8 mouse cellular contexts compared by ENCODE assay signal in the genomic region with DNA sequence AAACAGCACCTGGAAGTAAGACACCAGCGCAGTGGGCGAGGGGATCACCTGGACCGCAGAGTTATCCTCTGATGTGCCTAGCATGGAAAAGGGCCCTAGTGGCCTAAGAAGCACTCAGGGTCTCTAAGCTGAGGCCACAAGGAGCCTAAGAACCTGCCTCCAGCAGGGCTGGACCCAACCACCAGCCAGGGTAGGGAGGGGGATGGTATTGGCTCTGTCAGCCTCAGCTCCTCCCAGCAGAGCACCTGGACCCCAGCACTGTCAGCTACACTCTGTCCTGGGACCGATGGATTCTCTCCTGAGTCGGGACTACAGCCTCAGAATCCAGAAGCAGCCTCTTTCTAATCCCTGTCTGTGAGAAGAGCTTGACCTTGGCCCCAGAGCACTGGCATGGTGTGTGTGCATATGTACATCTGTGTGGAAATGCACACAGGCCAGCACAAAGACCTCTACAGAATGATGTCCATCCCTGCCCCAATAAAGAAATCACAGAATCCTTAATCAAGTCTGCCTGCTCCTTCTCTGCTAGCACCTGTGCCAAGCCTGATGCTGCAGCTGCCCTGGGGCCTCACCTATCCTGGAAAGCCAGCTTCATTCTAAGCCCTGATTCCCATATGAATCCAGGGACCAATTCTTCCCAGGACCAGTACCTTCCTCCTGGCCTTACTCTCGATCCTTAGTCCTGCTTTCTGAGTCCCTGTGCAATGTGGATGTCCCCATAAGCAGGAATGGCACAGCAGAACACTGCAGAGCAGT. TPM values are rescaled to one million over a fixed set of nuclear protein-coding genes. Genes with fewer than 3 reads are reported as not detected.
A peak's percentile ranks its signal among the peaks of the same experiment; 100 is the strongest.
DNase-seq lines count a peak whose midpoint lies in the region; ATAC-seq and TF ChIP-seq lines count a peak whose summit lies in the region.

No protein-coding gene starts in this region.

- no peaks in the 10 kb centered on the region for H3K36me3 ChIP-seq in kidney, adult 2 months (ENCODE audit: control insufficient read depth, insufficient read depth, low read length)
- H3K36me3 ChIP-seq in embryonic facial prominence, embryonic 11.5 days (replicated peaks; ENCODE audit: control insufficient read depth, insufficient read depth, low read depth, low read length) = no peaks in the 10 kb centered on the region
- no peaks in the 10 kb centered on the region for H3K36me3 ChIP-seq in hindbrain, embryonic 11.5 days (ENCODE audit: control insufficient read depth, insufficient read depth, low read length)
- H3K36me3 ChIP-seq in midbrain, embryonic 14.5 days (ENCODE audit: control insufficient read depth, insufficient read depth, low read length) = peaks cover 6% of the 10 kb centered on the region; the same call in 1 of the 2 replicates

- WGBS in kidney, adult 2 months = 77% methylated on average over 6 of the region's 6 CpGs
- 53% methylated on average over 6 of the region's 6 CpGs for WGBS in embryonic facial prominence, embryonic 11.5 days
- 55% methylated on average over 6 of the region's 6 CpGs for whole genome bisulfite sequencing in hindbrain, embryonic 11.5 days
- 50% methylated on average over 6 of the region's 6 CpGs for WGBS in midbrain, embryonic 14.5 days

- H3K9me3 ChIP-seq in embryonic facial prominence, embryonic 11.5 days (replicated peaks; ENCODE audit: control insufficient read depth, low read length) = no peaks in the 10 kb centered on the region
- no peaks in the 10 kb centered on the region for H3K9me3 ChIP-seq in hindbrain, embryonic 11.5 days (ENCODE audit: control insufficient read depth, low read length)
- H3K9me3 ChIP-seq in midbrain, embryonic 14.5 days (ENCODE audit: control insufficient read depth, low read length) = no peaks in the 10 kb centered on the region

- H3K4me1 ChIP-seq in kidney, adult 2 months (ENCODE audit: control insufficient read depth, insufficient read depth, low read length) = peaks cover 8% of the 10 kb centered on the region
- H3K4me1 ChIP-seq in embryonic facial prominence, embryonic 11.5 days (ENCODE audit: control insufficient read depth, insufficient read depth, low read length) = peaks cover 24% of the 10 kb centered on the region
- H3K4me1 ChIP-seq in hindbrain, embryonic 11.5 days (replicated peaks; ENCODE audit: control insufficient read depth, insufficient read depth, low read length) = peaks cover 17% of the 10 kb centered on the region
- peaks cover 52% of the 10 kb centered on the region for H3K4me1 ChIP-seq in midbrain, embryonic 14.5 days (ENCODE audit: control insufficient read depth, insufficient read depth, low read length)

- H3K27me3 ChIP-seq in kidney, adult 2 months (replicated peaks; ENCODE audit: control insufficient read depth, insufficient read depth, low read length) = no peaks in the 10 kb centered on the region
- no peaks in the 10 kb centered on the region for H3K27me3 ChIP-seq in embryonic facial prominence, embryonic 11.5 days (ENCODE audit: control insufficient read depth, insufficient read depth, low read length)
- no peaks in the 10 kb centered on the region for H3K27me3 ChIP-seq in hindbrain, embryonic 11.5 days (ENCODE audit: control insufficient read depth, insufficient read depth, low read length)
- no peaks in the 10 kb centered on the region for H3K27me3 ChIP-seq in midbrain, embryonic 14.5 days (ENCODE audit: control insufficient read depth, insufficient read depth, low read length)

- no peak overlapping the region for H3K4me3 ChIP-seq in kidney, adult 2 months (ENCODE audit: insufficient read depth, low read depth, low read length)
- no peak overlapping the region for H3K4me3 ChIP-seq in embryonic facial prominence, embryonic 11.5 days (ENCODE audit: low read depth, low read length)
- no peak overlapping the region; the same call in 1 of the 2 replicates for H3K4me3 ChIP-seq in hindbrain, embryonic 11.5 days (ENCODE audit: low read depth, low read length)
- H3K4me3 ChIP-seq in midbrain, embryonic 14.5 days (replicated peaks; ENCODE audit: low read depth, low read length) = peak overlapping the region; percentile 66

- no peak for TF ChIP-seq POLR2A in kidney, adult 2 months (IDR thresholded peaks at IDR 0.05; ENCODE audit: low read depth, low read length)

- DNase-seq in kidney, adult 2 months = no peak
- no peak for DNase-seq in kidney, postnatal 14 days
- DNase-seq in embryonic facial prominence, embryonic 11.5 days (ENCODE audit: low spot score) = no peak
- peak; percentile 18 for DNase-seq in hindbrain, embryonic 11.5 days (ENCODE audit: low spot score)
- DNase-seq in midbrain, embryonic 14.5 days = no peak
- DNase-seq in right cerebral cortex, adult 18-20 months = no peak
- DNase-seq in adrenal gland, adult 8-10 months = no peak
- DNase-seq in c-Kit-positive CD71-positive TER-119-positive erythroid progenitor cells, embryonic 14.5 days (ENCODE audit: low spot score) = no peak

- no peak overlapping the region for H3K4me2 ChIP-seq in embryonic facial prominence, embryonic 11.5 days (ENCODE audit: low read depth, low read length)
- peak overlapping the region; percentile 63 for H3K4me2 ChIP-seq in hindbrain, embryonic 11.5 days (replicated peaks; ENCODE audit: low read depth, low read length)
- H3K4me2 ChIP-seq in midbrain, embryonic 14.5 days (ENCODE audit: low read length) = peak overlapping the region; percentile 92

- peak overlapping the region; percentile 15; the same call in 1 of the 2 replicates for H3K27ac ChIP-seq in kidney, adult 2 months (ENCODE audit: insufficient read depth, low read depth, low read length)
- peak overlapping the region; percentile 20; the same call in 1 of the 2 replicates for H3K27ac ChIP-seq in embryonic facial prominence, embryonic 11.5 days (replicated peaks; ENCODE audit: low read depth, low read length)
- H3K27ac ChIP-seq in hindbrain, embryonic 11.5 days (ENCODE audit: low read depth, low read length) = peak overlapping the region; percentile 87; the same call in 1 of the 2 replicates
- peak overlapping the region; percentile 95 for H3K27ac ChIP-seq in midbrain, embryonic 14.5 days (replicated peaks; ENCODE audit: low read depth, low read length)

- ATAC-seq in embryonic facial prominence, embryonic 11.5 days (replicated peaks; ENCODE audit: insufficient number of reproducible peaks, low FRiP score, low TSS enrichment, low read depth) = no peak
- no peak for ATAC-seq in hindbrain, embryonic 11.5 days (ENCODE audit: low FRiP score)
- no peak for ATAC-seq in midbrain, embryonic 14.5 days (ENCODE audit: low FRiP score, low TSS enrichment)

- H3K9ac ChIP-seq in embryonic facial prominence, embryonic 11.5 days (replicated peaks; ENCODE audit: low read length) = peak overlapping the region; percentile 91; the same call in 1 of the 2 replicates
- H3K9ac ChIP-seq in hindbrain, embryonic 11.5 days (ENCODE audit: low read depth, low read length) = peak overlapping the region; percentile 19; the same call in 1 of the 2 replicates
- peak overlapping the region; percentile 96; the same call in 1 of the 2 replicates for H3K9ac ChIP-seq in midbrain, embryonic 14.5 days (replicated peaks; ENCODE audit: low read length)

- no peak for TF ChIP-seq CTCF in kidney, adult 2 months (conservative IDR thresholded peaks at IDR 0.05; ENCODE audit: insufficient read depth, insufficient read length, low read depth, low read length)

RNA-seq across cellular contexts. Expression of a gene that starts 1.2 kb away (rescaled TPM):
- 23.0 and 25.2 TPM in 2 replicates for polyA plus RNA-seq in kidney, adult 2 months (2012; rRNA removed)
- 7.9 and 12.7 TPM in 2 replicates for polyA plus RNA-seq in embryonic facial prominence, embryonic 11.5 days (2014; fragmentation: Nextera tagmentation; extraction: Ambion mirVana)
- 10.5 and 10.8 TPM in 2 replicates for polyA plus RNA-seq in hindbrain, embryonic 11.5 days (2014; fragmentation: Nextera tagmentation; extraction: Ambion mirVana)
- 27.5 and 31.4 TPM in 2 replicates for polyA plus RNA-seq in midbrain, embryonic 14.5 days (2014; fragmentation: Nextera tagmentation; extraction: Ambion mirVana)
- 10 to 100 TPM; 19.5 to 28.8 (median 25.1) TPM for total RNA-seq in adrenal gland, adult 8-10 months (2022)

Comparison
In these comparisons a context has a peak if more than half of its experiments do, and no peak if none do; other contexts are left out.
1. H3K27ac ChIP-seq: peak in every context shown above with its lines; median percentile 95 in midbrain, embryonic 14.5 days; 87 in hindbrain, embryonic 11.5 days; 20 in embryonic facial prominence, embryonic 11.5 days; 15 in kidney, adult 2 months.
2. H3K9ac ChIP-seq: peak in every context shown above with its lines; median percentile 96 in midbrain, embryonic 14.5 days; 91 in embryonic facial prominence, embryonic 11.5 days; 19 in hindbrain, embryonic 11.5 days.